Comparison of ENCODE assay signal across 22 mouse cellular contexts in genomic region chr2:146560633-146561043, GRCm38 (mm10). TPM values are rescaled to one million over a fixed set of nuclear protein-coding genes. Genes with fewer than 3 reads are reported as not detected.
DNase-seq lines count a peak whose midpoint lies in the region; ATAC-seq and TF ChIP-seq lines count a peak whose summit lies in the region.
"Had no signal": no experiment of that assay in that cellular context is flagged by ENCODE, and none has a peak within 500 bp of the region (broad histone marks: within the 10 kb centered on the region; RNA-seq: fewer than 3 reads in every experiment).

No protein-coding gene starts in this region.

- no peaks in the 10 kb centered on the region for H3K4me1 ChIP-seq in lung, embryonic 14.5 days (ENCODE audit: insufficient read depth)
- peaks cover 9% of the 10 kb centered on the region for H3K4me1 ChIP-seq in lung, adult 2 months (ENCODE audit: control insufficient read depth, insufficient read depth, low read length)
- H3K4me1 ChIP-seq in liver, embryonic 11.5 days (replicated peaks; ENCODE audit: control insufficient read depth, insufficient read depth, low read length) = no peaks in the 10 kb centered on the region
- no peaks in the 10 kb centered on the region for H3K4me1 ChIP-seq in midbrain, embryonic 14.5 days (ENCODE audit: control insufficient read depth, insufficient read depth, low read length)
- H3K4me1 ChIP-seq: forebrain, embryonic 13.5 days; neural tube, embryonic 13.5 days had no signal

- H3K9ac ChIP-seq in lung, embryonic 14.5 days = no peak overlapping the region
- H3K9ac ChIP-seq in liver, embryonic 11.5 days (ENCODE audit: low read depth, low read length) = no peak overlapping the region
- H3K9ac ChIP-seq in midbrain, embryonic 14.5 days (replicated peaks; ENCODE audit: low read length) = no peak overlapping the region
- H3K9ac ChIP-seq: forebrain, embryonic 13.5 days; limb, embryonic 12.5 days; liver, embryonic 14.5 days; neural tube, embryonic 13.5 days had no signal

- H3K4me3 ChIP-seq in lung, embryonic 14.5 days (ENCODE audit: low read depth, low read length) = no peak overlapping the region
- H3K4me3 ChIP-seq in lung, adult 2 months (replicated peaks; ENCODE audit: extremely low read depth, low read depth, low read length) = no peak overlapping the region
- no peak overlapping the region for H3K4me3 ChIP-seq in liver, embryonic 11.5 days (ENCODE audit: low read depth, low read length)
- H3K4me3 ChIP-seq in midbrain, embryonic 14.5 days (replicated peaks; ENCODE audit: low read depth, low read length) = no peak overlapping the region
- H3K4me3 ChIP-seq: forebrain, embryonic 13.5 days; limb, embryonic 12.5 days; neural tube, embryonic 13.5 days had no signal

- no peaks in the 10 kb centered on the region for H3K36me3 ChIP-seq in lung, embryonic 14.5 days (ENCODE audit: insufficient read depth)
- no peaks in the 10 kb centered on the region for H3K36me3 ChIP-seq in liver, embryonic 11.5 days (ENCODE audit: control insufficient read depth, insufficient read depth, low read length)
- H3K36me3 ChIP-seq in midbrain, embryonic 14.5 days (ENCODE audit: control insufficient read depth, insufficient read depth, low read length) = no peaks in the 10 kb centered on the region
- H3K36me3 ChIP-seq: G1E; limb, embryonic 12.5 days; neural tube, embryonic 13.5 days had no signal

- no peaks in the 10 kb centered on the region for H3K9me3 ChIP-seq in lung, embryonic 14.5 days (ENCODE audit: low read depth, low read length)
- no peaks in the 10 kb centered on the region for H3K9me3 ChIP-seq in liver, embryonic 11.5 days (ENCODE audit: control insufficient read depth, low read length)
- no peaks in the 10 kb centered on the region for H3K9me3 ChIP-seq in midbrain, embryonic 14.5 days (ENCODE audit: control insufficient read depth, low read length)
- H3K9me3 ChIP-seq: forebrain, embryonic 13.5 days; G1E; limb, embryonic 12.5 days; neural tube, embryonic 13.5 days had no signal

- no peak for TF ChIP-seq CTCF in lung, embryonic 14.5 days (IDR thresholded peaks at IDR 0.05; ENCODE audit: low read depth)
- TF ChIP-seq CTCF in lung, adult 2 months (IDR thresholded peaks at IDR 0.05; ENCODE audit: insufficient read depth, low read length) = no peak

- DNase-seq in lung, embryonic 14.5 days = peak; percentile 46
- DNase-seq in lung, adult 2 months = no peak
- DNase-seq in lung, postnatal 25 days (ENCODE audit: low spot score) = peak; percentile 76
- no peak for DNase-seq in liver, embryonic 11.5 days (ENCODE audit: low spot score)
- DNase-seq in midbrain, embryonic 14.5 days = no peak
- DNase-seq in gastrocnemius, postnatal 10 days = no peak
- DNase-seq: cerebellum, postnatal 10 days; embryo, embryonic 11 days; heart, adult 18-20 months; heart, postnatal 36 days; kidney, adult 8-10 months; kidney, postnatal 25 days; layer of hippocampus, adult 9-11 months; right cerebral cortex, postnatal 4 days had no signal

- H3K27ac ChIP-seq in lung, embryonic 14.5 days (ENCODE audit: low read depth) = no peak overlapping the region
- no peak overlapping the region for H3K27ac ChIP-seq in liver, embryonic 11.5 days (ENCODE audit: low read depth, low read length)
- H3K27ac ChIP-seq in midbrain, embryonic 14.5 days (replicated peaks; ENCODE audit: low read depth, low read length) = no peak overlapping the region
- H3K27ac ChIP-seq: forebrain, embryonic 13.5 days; hindbrain, postnatal 0 days; liver, embryonic 14.5 days; neural tube, embryonic 13.5 days had no signal

- 55% methylated on average over 4 of the region's 4 CpGs for WGBS in lung, embryonic 14.5 days
- 29% methylated on average over 4 of the region's 4 CpGs for WGBS in lung, adult 2 months
- WGBS in liver, embryonic 11.5 days = 68% methylated on average over 4 of the region's 4 CpGs
- WGBS in midbrain, embryonic 14.5 days = 89% methylated on average over 4 of the region's 4 CpGs

- no peak overlapping the region for H3K4me2 ChIP-seq in lung, embryonic 14.5 days
- no peak overlapping the region for H3K4me2 ChIP-seq in liver, embryonic 11.5 days
- H3K4me2 ChIP-seq in midbrain, embryonic 14.5 days (ENCODE audit: low read length) = no peak overlapping the region
- H3K4me2 ChIP-seq: forebrain, embryonic 13.5 days; limb, embryonic 12.5 days; neural tube, embryonic 13.5 days had no signal

- peak; percentile 55; the same call in 1 of the 2 replicates for ATAC-seq in lung, embryonic 14.5 days (ENCODE audit: insufficient read depth)
- peak; percentile 84 for ATAC-seq in granulocyte monocyte progenitor cell, adult 5-6 weeks (replicated peaks; ENCODE audit: poor library complexity, severe bottlenecking)
- no peak for ATAC-seq in liver, embryonic 11.5 days (replicated peaks; ENCODE audit: low FRiP score)
- no peak for ATAC-seq in midbrain, embryonic 14.5 days (ENCODE audit: low FRiP score, low TSS enrichment)
- ATAC-seq: CD4-positive, CD25-positive, alpha-beta regulatory T cell, adult 4 months; forebrain, embryonic 13.5 days; hindbrain, postnatal 0 days had no signal

- TF ChIP-seq POLR2A in lung, adult 2 months (IDR thresholded peaks at IDR 0.05; ENCODE audit: borderline replicate concordance, extremely low read depth, low read depth, low read length) = no peak

- no peaks in the 10 kb centered on the region for H3K27me3 ChIP-seq in lung, embryonic 14.5 days (ENCODE audit: insufficient read depth, low read length)
- no peaks in the 10 kb centered on the region for H3K27me3 ChIP-seq in liver, embryonic 11.5 days (replicated peaks; ENCODE audit: control insufficient read depth, insufficient read depth, low read length)
- H3K27me3 ChIP-seq in midbrain, embryonic 14.5 days (ENCODE audit: control insufficient read depth, insufficient read depth, low read length) = no peaks in the 10 kb centered on the region
- H3K27me3 ChIP-seq: forebrain, embryonic 13.5 days; limb, embryonic 12.5 days; neural tube, embryonic 13.5 days had no signal

RNA-seq across cellular contexts. Expression of gene Ralgapa2, which starts 48.5 kb away (rescaled TPM):
- 8.1 and 8.7 TPM in 2 replicates for polyA plus RNA-seq in lung, embryonic 14.5 days (2014; fragmentation: Nextera tagmentation; extraction: Ambion mirVana)
- 21.1 and 22.7 TPM in 2 replicates for polyA plus RNA-seq in lung, adult 2 months (2012; rRNA removed)
- 11.9 and 13.4 TPM in 2 replicates for total RNA-seq in granulocyte monocyte progenitor cell, adult 5-6 weeks (2014; fragmentation: Nextera tagmentation)
- total RNA-seq in granulocyte monocyte progenitor cell, adult 5-6 weeks (2017) = 10.6 TPM in 2 replicates
- polyA plus RNA-seq in liver, embryonic 11.5 days (2014; fragmentation: Nextera tagmentation; extraction: Ambion mirVana) = 11.6 and 13.0 TPM in 2 replicates
- 14.6 and 14.9 TPM in 2 replicates for polyA plus RNA-seq in midbrain, embryonic 14.5 days (2014; fragmentation: Nextera tagmentation; extraction: Ambion mirVana)
- total RNA-seq in gastrocnemius, postnatal 10 days (2021) = 1 to 10 TPM; 4.2 to 7.0 TPM

Comparison
In these comparisons a context has a peak if more than half of its experiments do, and no peak if none do; other contexts are left out.
1. DNase-seq: peak in lung, embryonic 14.5 days (single experiment) and lung, postnatal 25 days (single experiment); none in lung, adult 2 months (single experiment), liver, embryonic 11.5 days (single experiment), midbrain, embryonic 14.5 days (single experiment) and gastrocnemius, postnatal 10 days (single experiment).
2. ATAC-seq: peak in lung, embryonic 14.5 days (single experiment) and granulocyte monocyte progenitor cell, adult 5-6 weeks (single experiment); none in liver, embryonic 11.5 days (single experiment) and midbrain, embryonic 14.5 days (single experiment).